Mouse (Mus musculus) layer of hippocampus, adult 11-12 months (tissue): ENCODE results near the gene Gm17467.
"Not testable (repeated sequence)": the region's sequence is repeated elsewhere in the genome, so short reads cannot be mapped to it uniquely, and the experiment has no call there.

ENCODE experiments used
- DNase-seq: peaks from one replicate; pipeline ENCODE4 v3.0.0; 2022; ENCODE audit warnings: low spot score

Gm17467 gene

DNA sequence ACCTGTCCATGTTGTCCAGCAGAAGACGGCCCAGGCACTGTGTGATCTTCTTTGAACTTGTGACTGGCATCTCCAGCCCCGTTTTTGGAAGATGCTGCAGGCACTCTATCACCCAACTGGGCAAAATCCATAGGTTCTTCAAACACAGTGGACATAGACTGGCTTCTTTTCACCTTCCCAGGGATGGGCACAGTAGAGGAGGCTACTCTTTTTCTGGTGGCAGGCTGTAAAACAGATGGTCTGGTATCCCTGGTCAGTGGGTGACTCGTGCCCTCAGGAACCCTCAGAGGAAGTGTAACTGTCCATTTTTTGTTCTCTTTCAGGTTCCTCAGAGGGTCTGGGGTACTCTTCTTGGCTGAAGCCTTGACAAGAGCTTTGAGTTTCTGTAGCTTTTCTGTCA lies at the start of gene Gm17467:
TSS of gene Gm17467 (minus strand) at position 101 of the 400 bp plus-strand sequence.
- DNase-seq, result not testable (repeated sequence)
